Mouse (Mus musculus) CH12.LX (cell line): Measurements from ENCODE around the gene Tubgcp6. TPM values are rescaled to one million over a fixed set of nuclear protein-coding genes. Genes with fewer than 3 reads are reported as not detected.

Source experiments
- DNase-seq: peaks from one replicate; pipeline ENCODE4 v3.0.0-alpha.2; 2013; ENCODE audit errors: extremely low read depth
- H3K27ac ChIP-seq: 2 replicates; pipeline ENCODE4 v1.5.1; 2012; ENCODE audit warnings: low read depth, mild to moderate bottlenecking, control low read depth, moderate library complexity; ENCODE audit not compliant: insufficient read depth
- H3K27me3 ChIP-seq: replicated peaks from 2 replicates; pipeline ENCODE3; 2012; ENCODE audit warnings: inconsistent platforms
- H3K36me3 ChIP-seq, 2 experiments: replicated peaks in 1 of 2; 2 replicates each; pipeline versions ENCODE3 to v1.6.1; 2012; ENCODE audit warnings: inconsistent platforms in 1 of 2, low read length in 1 of 2, mild to moderate bottlenecking in 1 of 2, mixed read lengths in 1 of 2, moderate library complexity in 1 of 2; ENCODE audit not compliant: control insufficient read depth in 1 of 2, insufficient read depth in 1 of 2
- H3K4me1 ChIP-seq, 2 experiments: 2 replicates each; pipeline ENCODE4 v1.6.1; 2012; ENCODE audit warnings: inconsistent platforms in 1 of 2, moderate library complexity in 1 of 2; ENCODE audit not compliant: insufficient read depth in 2 of 2, control insufficient read depth in 1 of 2
- H3K4me2 ChIP-seq: 2 replicates; pipeline ENCODE4 v1.6.1; 2012; ENCODE audit warnings: low read depth, mild to moderate bottlenecking, control low read depth; ENCODE audit not compliant: poor library complexity, insufficient read depth, severe bottlenecking
- H3K4me3 ChIP-seq, 3 experiments: fragments of 150-350 bp in 1 of 3; sonication (generic) in 1 of 3; replicated peaks in 1 of 3; 2 replicates each; pipeline versions ENCODE3 to v1.5.1; 2011 to 2012; ENCODE audit warnings: low read depth in 2 of 3, low read length in 2 of 3, mild to moderate bottlenecking in 2 of 3, moderate library complexity in 2 of 3, control low read depth in 1 of 3, improper control_type of control experiment in 1 of 3, inconsistent platforms in 1 of 3, mixed read lengths in 1 of 3; ENCODE audit not compliant: poor library complexity in 1 of 3
- H3K79me2 ChIP-seq: replicated peaks from 2 replicates; pipeline ENCODE4 v1.6.1; 2012; ENCODE audit warnings: mild to moderate bottlenecking, moderate library complexity; ENCODE audit not compliant: control insufficient read depth, poor library complexity, insufficient read depth, severe bottlenecking; ENCODE audit errors: extremely low read depth
- H3K9ac ChIP-seq: 2 replicates; pipeline ENCODE4 v1.6.1; 2012; ENCODE audit warnings: low read depth, mild to moderate bottlenecking, control low read depth, moderate library complexity; ENCODE audit not compliant: insufficient read depth
- H3K9me3 ChIP-seq: replicated peaks from 2 replicates; pipeline ENCODE3; 2012; ENCODE audit warnings: low read length, inconsistent platforms, mixed read lengths
- CHD1 ChIP-seq: IDR thresholded peaks from 2 replicates; pipeline ENCODE4 v1.6.1; 2012; ENCODE audit warnings: low read depth, low read length, improper control_type of control experiment, inconsistent platforms
- GABPA ChIP-seq: IDR thresholded peaks from 2 replicates; pipeline ENCODE4 v1.6.1; 2012; ENCODE audit warnings: low read depth, low read length, improper control_type of control experiment, inconsistent platforms; ENCODE audit not compliant: insufficient replicate concordance
- HCFC1 ChIP-seq: IDR thresholded peaks from 2 replicates; pipeline ENCODE4 v1.6.1; 2012; ENCODE audit warnings: low read depth, mild to moderate bottlenecking, inconsistent platforms, low read length, improper control_type of control experiment
- IRF4 ChIP-seq: IDR thresholded peaks from 2 replicates; pipeline ENCODE4 v1.6.1; 2014; ENCODE audit warnings: low read depth, mild to moderate bottlenecking, inconsistent platforms, low read length, improper control_type of control experiment
- JUND ChIP-seq: conservative IDR thresholded peaks from 2 replicates; pipeline ENCODE4 v1.6.1; 2011; ENCODE audit warnings: low read depth, low read length, improper control_type of control experiment
- KAT2A ChIP-seq: IDR thresholded peaks from 2 replicates; pipeline ENCODE4 v1.6.1; 2012; ENCODE audit warnings: low read length, improper control_type of control experiment, inconsistent platforms; ENCODE audit not compliant: insufficient replicate concordance
- MAX ChIP-seq: IDR thresholded peaks from 2 replicates; pipeline ENCODE4 v1.6.1; 2011; ENCODE audit warnings: low read length, improper control_type of control experiment
- NELFE ChIP-seq: IDR thresholded peaks from 2 replicates; pipeline ENCODE4 v1.6.1; 2011; ENCODE audit warnings: low read depth, low read length, improper control_type of control experiment
- PAX5 ChIP-seq: IDR thresholded peaks from 2 replicates; pipeline ENCODE4 v1.6.1; 2012; ENCODE audit warnings: low read length, inconsistent platforms, mixed read lengths
- POLR2AphosphoS2 ChIP-seq: IDR thresholded peaks from 2 replicates; pipeline ENCODE4 v1.6.1; 2011; ENCODE audit warnings: low read depth, low read length, improper control_type of control experiment
- TBP ChIP-seq: conservative IDR thresholded peaks from 2 replicates; pipeline ENCODE4 v1.6.1; 2011; ENCODE audit warnings: low read depth, low read length, improper control_type of control experiment
- USF2 ChIP-seq: conservative IDR thresholded peaks from 2 replicates; pipeline ENCODE4 v1.6.1; 2011; ENCODE audit warnings: low read depth, low read length, improper control_type of control experiment
- ZC3H11A ChIP-seq: IDR thresholded peaks from 2 replicates; pipeline ENCODE4 v1.6.1; 2012; ENCODE audit warnings: low read depth, mild to moderate bottlenecking, inconsistent platforms, low read length, improper control_type of control experiment
- ZKSCAN1 ChIP-seq: IDR thresholded peaks from 2 replicates; pipeline ENCODE4 v1.6.1; 2012; ENCODE audit warnings: low read depth, inconsistent platforms, low read length, improper control_type of control experiment, borderline replicate concordance
- dilution Hi-C: fragments of 300-500 bp; cut with MboI; formaldehyde crosslinking; loops from 2 replicates; pipeline ENCODE4 v1.14.3; 2020; ENCODE audit warnings: low sequenced_read_pairs; ENCODE audit not compliant: extremely low pct_unique_long_range_greater_than_20kb, extremely low pct_ligation_motif_present
- in situ Hi-C: fragments of 300-500 bp; cut with MboI; formaldehyde crosslinking; loops from 3 replicates; pipeline ENCODE4 v1.14.3; 2019; ENCODE audit warnings: low sequenced_read_pairs, low pct_ligation_motif_present, low pct_unique_long_range_greater_than_20kb, mixed read lengths
- polyA plus RNA-seq: library from polyadenylated mRNA; unstranded; fragments of >175 nt; gene quantifications from 2 replicates; pipeline ENCODE4 v1.2.1, GENCODE M21; 2012; ENCODE audit warnings: low read depth; ENCODE audit not compliant: insufficient read length
- total RNA-seq, 2 experiments: library from RNA; depleted of rRNA; stranded (reverse); fragments of 300-350 nt in 1 of 2; fragments of >200 nt in 1 of 2; gene quantifications; 2 replicates each; pipeline ENCODE4 v1.2.3; 2012 to 2014

The Tubgcp6 gene
- total and polyA plus RNA-seq, 3 experiments = 12.7 to 17.0 (median 13.3) TPM

DNA sequence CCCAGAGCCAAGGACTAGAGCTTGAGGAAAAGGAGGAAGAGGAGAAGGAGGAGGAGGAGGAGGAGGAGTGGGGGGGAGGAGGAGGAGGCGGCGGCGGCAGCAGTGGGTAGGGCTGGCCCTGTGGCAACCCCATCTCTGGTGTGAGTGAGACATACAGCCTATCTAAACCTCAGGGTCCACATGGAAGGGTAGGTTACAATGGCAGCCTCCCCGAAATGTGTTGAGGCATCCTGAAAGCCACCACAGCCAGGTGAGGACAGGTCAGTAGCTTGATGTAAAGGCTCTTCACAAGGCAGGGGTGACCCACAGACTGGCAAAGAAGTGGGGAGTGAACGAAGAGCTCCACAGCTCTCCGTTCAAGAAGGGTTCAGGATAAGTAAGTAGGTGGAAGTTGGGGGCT, 15.6 kb upstream of the Tubgcp6 start:
- Histone ChIP-seq H3K36me3 (peaks cover 0 to 5% of the 10 kb centered on the region in 2 experiments), H3K4me1 (peaks cover 0 to 13% of the 10 kb centered on the region in 2 experiments; a peak in 2 of 4 replicates), H3K27ac (no peak overlapping the region), H3K27me3 (peaks cover 69% of the 10 kb centered on the region), H3K79me2 (no peaks in the 10 kb centered on the region), H3K9me3 (no peaks in the 10 kb centered on the region), H3K4me3 (no peak overlapping the region), H3K4me2 (no peak overlapping the region), H3K9ac (no peak overlapping the region)
- TF ChIP-seq NELFE = no peak
- no peak for TF ChIP-seq CHD1
- TF ChIP-seq KAT2A = no peak
- no peak for TF ChIP-seq POLR2AphosphoS2
- no peak for TF ChIP-seq ZKSCAN1
- TF ChIP-seq GABPA = no peak
- in situ Hi-C loops (no loop called here), dilution Hi-C loops (no loop called here)
- DNase-seq = no peak

DNA sequence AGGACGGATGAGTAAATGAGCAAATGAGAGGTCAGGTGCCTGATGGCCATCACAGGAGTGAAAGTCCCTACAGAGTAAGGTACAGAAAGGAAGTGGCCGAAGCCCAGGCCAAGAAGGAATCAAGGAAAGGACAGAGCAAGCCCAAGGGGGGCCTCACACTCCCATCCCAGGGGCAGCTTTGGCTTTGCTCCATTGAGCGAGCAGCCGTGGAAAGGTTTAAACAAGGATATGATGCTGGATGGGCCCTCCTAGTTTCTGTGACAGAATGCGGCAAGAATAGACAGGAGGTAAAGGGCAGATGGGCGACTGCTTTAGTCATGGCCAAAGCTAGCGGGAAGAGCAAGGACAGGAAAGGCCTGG, 15.1 kb upstream of the Tubgcp6 start:
- Histone ChIP-seq H3K4me1 (peaks cover 0 to 10% of the 10 kb centered on the region in 2 experiments; a peak in 2 of 4 replicates), H3K79me2 (no peaks in the 10 kb centered on the region), H3K27me3 (peaks cover 72% of the 10 kb centered on the region), H3K4me3 (no peak overlapping the region), H3K27ac (no peak overlapping the region), H3K4me2 (no peak overlapping the region), H3K9me3 (no peaks in the 10 kb centered on the region), H3K36me3 (peaks cover 0 to under 1% of the 10 kb centered on the region in 2 experiments), H3K9ac (no peak overlapping the region)
- dilution Hi-C loops (no loop called here), in situ Hi-C loops (no loop called here)
- DNase-seq = no peak
- no peak for TF ChIP-seq TBP
- no peak for TF ChIP-seq HCFC1
- no peak for TF ChIP-seq IRF4
- no peak for TF ChIP-seq ZC3H11A
- no peak for TF ChIP-seq PAX5
- TF ChIP-seq GABPA = no peak
- no peak for TF ChIP-seq POLR2AphosphoS2
- no peak for TF ChIP-seq NELFE
- no peak for TF ChIP-seq JUND
- TF ChIP-seq MAX = no peak
- no peak for TF ChIP-seq USF2
